Mouse (Mus musculus) c-Kit-negative CD71-positive TER-119-positive erythroid progenitor cells, embryonic 14.5 days (primary cell): Measurements from ENCODE around the gene Arsk.

Source experiments
- DNase-seq: peaks from one replicate; pipeline ENCODE4 v3.0.0-alpha.2; 2013; ENCODE audit warnings: low read depth, low spot score

Gene Arsk

GRCm38 (mm10) chr13:76024588-76024987 lies 73.9 kb downstream of the Arsk start:
- no peak for DNase-seq

- no peak for DNase-seq
Measured at GRCm38 (mm10) chr13:76021782-76022181, 76.7 kb downstream of the Arsk start.

GRCm38 (mm10) chr13:76018844-76019400 lies 79.5 kb downstream of the Arsk start:
- no peak for DNase-seq

- peak; percentile 84 for DNase-seq
Measured at GRCm38 (mm10) chr13:76017974-76018843, 80.3 kb downstream of the Arsk start, which contains the start of gene Rfesd. Rfesd (minus strand) TSS chr13:76018719.

- peak; percentile 68 for DNase-seq
Measured at GRCm38 (mm10) chr13:76017465-76017864, 81.0 kb downstream of the Arsk start.

GRCm38 (mm10) chr13:76014511-76014910 lies 83.9 kb downstream of the Arsk start:
- peak; percentile 22 for DNase-seq
